Mouse (Mus musculus) testis, adult 2 months (tissue): ENCODE measurements at regions not wholly inside any gene's neighbourhood (a gene's known extent, or its start where the extent isn't known, plus 50 kb on each side); places are given as distances from the start of the nearest gene placed in this dataset.

Source experiments
- H3K27ac ChIP-seq: fragments of 200-500 bp; 2 replicates; pipeline ENCODE4 v1.5.1; 2012; ENCODE audit warnings: low read depth, low read length; ENCODE audit not compliant: control insufficient read depth, insufficient read depth
- H3K27me3 ChIP-seq: fragments of 200-500 bp; 2 replicates; pipeline ENCODE4 v1.6.1; 2012; ENCODE audit warnings: mild to moderate bottlenecking, low read length, moderate library complexity; ENCODE audit not compliant: control insufficient read depth, insufficient read depth
- H3K36me3 ChIP-seq: fragments of 200-500 bp; 2 replicates; pipeline ENCODE4 v1.6.1; 2012; ENCODE audit warnings: mild to moderate bottlenecking, low read length; ENCODE audit not compliant: control insufficient read depth, insufficient read depth
- H3K4me1 ChIP-seq: fragments of 200-500 bp; 2 replicates; pipeline ENCODE4 v1.6.1; 2012; ENCODE audit warnings: low read length; ENCODE audit not compliant: control insufficient read depth, insufficient read depth
- H3K4me3 ChIP-seq: fragments of 200-500 bp; 2 replicates; pipeline ENCODE4 v1.5.1; 2012; ENCODE audit warnings: low read depth, mild to moderate bottlenecking, low read length, moderate library complexity, mixed read lengths; ENCODE audit not compliant: control insufficient read depth
- CTCF ChIP-seq: fragments of 200-500 bp; IDR thresholded peaks from 2 replicates; pipeline ENCODE4 v1.5.1; 2012; ENCODE audit warnings: low read depth, mild to moderate bottlenecking, inconsistent platforms, low read length, moderate library complexity; ENCODE audit not compliant: control insufficient read depth, insufficient read depth, insufficient replicate concordance
- POLR2A ChIP-seq: fragments of 200-500 bp; IDR thresholded peaks from 2 replicates; pipeline ENCODE4 v1.6.1; 2012; ENCODE audit warnings: low read depth, mild to moderate bottlenecking, inconsistent platforms, low read length, moderate library complexity; ENCODE audit not compliant: control insufficient read depth

DNA sequence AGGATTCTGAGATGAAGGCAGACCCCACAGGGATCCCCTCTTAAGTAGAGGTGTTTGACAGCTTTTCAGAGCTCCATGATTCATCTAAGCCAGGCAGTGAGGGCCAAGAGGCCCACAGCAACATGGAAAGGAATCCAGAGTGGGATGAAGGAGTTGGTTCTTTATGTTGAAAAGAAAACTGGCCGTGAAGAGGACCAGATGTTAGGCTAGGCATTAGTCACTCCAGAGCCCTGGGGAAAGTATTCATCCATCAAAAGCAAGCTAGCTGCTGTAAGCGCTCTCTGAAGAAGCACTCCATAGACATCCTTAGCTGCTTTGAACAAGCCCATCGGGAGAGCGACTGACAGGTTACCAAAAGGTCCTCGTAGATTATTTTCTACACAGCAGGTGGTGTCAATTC lies 383.6 kb downstream of the Cd83 start:
- Histone ChIP-seq H3K4me1 (no peaks in the 10 kb centered on the region), H3K27ac (no peak overlapping the region), H3K4me3 (no peak overlapping the region), H3K36me3 (no peaks in the 10 kb centered on the region), H3K27me3 (no peaks in the 10 kb centered on the region)
- no peak for TF ChIP-seq CTCF

DNA sequence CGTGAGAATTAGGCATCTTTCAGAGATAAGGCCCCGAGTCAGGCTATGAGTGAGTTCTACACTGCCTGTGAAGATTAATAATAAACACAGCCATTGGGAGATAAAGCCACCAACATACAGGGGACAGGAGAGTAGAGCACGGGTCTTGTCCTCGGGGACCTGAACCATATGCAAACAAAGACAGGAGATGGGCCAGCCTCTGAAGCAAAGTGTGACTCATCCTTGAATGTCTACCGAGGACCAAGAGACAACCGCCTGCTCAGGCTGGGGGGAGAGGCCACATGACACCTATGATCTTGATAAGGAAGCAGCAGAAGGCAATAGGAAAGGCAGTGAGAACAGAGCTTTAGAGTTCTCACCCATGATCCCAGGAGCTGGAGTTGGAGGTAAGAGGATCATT lies 387.1 kb downstream of the Cd83 start:
- no peak overlapping the region for H3K27ac ChIP-seq
- H3K4me1 ChIP-seq, result no peaks in the 10 kb centered on the region
- H3K27me3 ChIP-seq, result no peaks in the 10 kb centered on the region
- H3K36me3 ChIP-seq, result no peaks in the 10 kb centered on the region
- H3K4me3 ChIP-seq, result no peak overlapping the region
- no peak for TF ChIP-seq CTCF
- TF ChIP-seq POLR2A, result no peak

DNA sequence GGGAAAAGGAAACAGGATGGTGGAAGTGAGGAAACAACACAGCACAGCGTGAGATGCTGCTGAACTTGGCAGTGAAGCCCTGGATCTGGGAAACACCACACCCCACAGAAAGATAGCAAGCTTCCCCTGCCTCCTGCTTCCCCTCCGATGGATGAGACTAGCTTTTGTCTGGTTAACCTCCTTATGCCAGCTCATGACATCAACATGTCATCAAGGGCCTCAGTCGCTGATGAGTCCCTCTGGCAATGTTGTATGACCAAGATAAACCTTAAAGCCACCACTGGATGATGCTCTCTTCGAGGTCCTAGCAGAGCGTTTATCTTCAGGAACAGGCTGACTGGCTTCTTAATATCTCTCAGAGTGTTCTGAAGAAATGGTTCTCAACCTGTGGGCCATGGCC lies 388.1 kb downstream of the Cd83 start:
- Histone ChIP-seq H3K4me1 (no peaks in the 10 kb centered on the region), H3K27ac (no peak overlapping the region), H3K4me3 (no peak overlapping the region), H3K36me3 (no peaks in the 10 kb centered on the region), H3K27me3 (no peaks in the 10 kb centered on the region)
- TF ChIP-seq CTCF, result no peak
- no peak for TF ChIP-seq POLR2A

DNA sequence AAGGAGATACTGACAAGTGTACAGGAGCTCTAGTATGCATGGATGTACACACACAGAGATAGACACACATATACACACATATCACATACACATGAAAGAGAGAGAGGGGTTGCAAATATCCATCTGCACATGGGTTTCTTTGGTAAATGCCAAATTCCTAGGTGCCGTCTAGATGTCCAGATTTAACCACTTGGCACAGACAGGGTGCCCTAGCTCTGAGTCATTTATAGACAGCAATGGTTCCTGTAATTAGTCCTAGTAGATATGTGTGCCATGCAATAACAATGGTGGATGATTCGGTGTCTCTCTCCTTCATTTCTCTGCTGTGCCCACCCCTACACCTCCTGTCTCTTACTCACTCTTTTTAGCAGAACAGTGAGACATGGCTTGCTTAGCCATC lies 389.7 kb downstream of the Cd83 start:
- Histone ChIP-seq H3K4me3 (no peak overlapping the region), H3K4me1 (no peaks in the 10 kb centered on the region), H3K36me3 (no peaks in the 10 kb centered on the region), H3K27ac (no peak overlapping the region), H3K27me3 (no peaks in the 10 kb centered on the region)
- TF ChIP-seq POLR2A, result no peak
- no peak for TF ChIP-seq CTCF

DNA sequence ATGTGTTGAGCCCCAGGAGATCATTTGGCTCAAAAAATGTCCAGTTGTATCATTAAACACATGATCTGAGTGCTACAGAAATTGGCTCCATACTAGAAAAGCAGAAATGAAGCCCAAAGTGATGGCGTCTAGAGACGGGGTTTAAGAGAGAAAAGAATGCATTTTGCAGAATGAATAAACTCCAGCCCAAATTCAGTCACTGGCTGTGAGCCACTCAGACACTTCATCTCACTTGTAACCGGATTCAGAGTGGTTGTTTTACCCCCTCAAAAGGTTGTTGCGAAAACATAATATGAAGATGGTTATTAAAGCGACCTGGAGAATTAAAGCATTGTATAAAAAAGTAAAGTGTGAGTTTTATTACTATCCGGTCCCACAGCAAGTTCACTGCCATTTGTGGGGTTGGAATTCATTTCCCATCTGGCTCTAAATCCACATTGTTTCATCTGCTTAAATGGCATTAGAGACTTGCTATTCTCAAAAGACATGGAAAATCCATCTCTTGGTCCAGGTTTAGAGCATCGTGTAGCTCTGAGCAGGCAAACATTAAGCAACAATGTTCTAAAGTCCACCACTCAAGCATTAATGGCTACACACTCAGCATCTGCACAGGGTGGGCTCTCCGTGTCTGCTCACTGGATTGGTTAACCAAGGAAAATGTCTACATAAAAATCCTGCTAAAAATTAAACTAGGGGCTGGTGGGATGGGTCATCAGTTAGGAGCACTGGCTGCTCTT lies 390.9 kb downstream of the Cd83 start:
- TF ChIP-seq CTCF (no peak), POLR2A (no peak)
- Histone ChIP-seq H3K4me3 (no peak overlapping the region), H3K27me3 (no peaks in the 10 kb centered on the region), H3K4me1 (no peaks in the 10 kb centered on the region), H3K36me3 (no peaks in the 10 kb centered on the region), H3K27ac (no peak overlapping the region)

DNA sequence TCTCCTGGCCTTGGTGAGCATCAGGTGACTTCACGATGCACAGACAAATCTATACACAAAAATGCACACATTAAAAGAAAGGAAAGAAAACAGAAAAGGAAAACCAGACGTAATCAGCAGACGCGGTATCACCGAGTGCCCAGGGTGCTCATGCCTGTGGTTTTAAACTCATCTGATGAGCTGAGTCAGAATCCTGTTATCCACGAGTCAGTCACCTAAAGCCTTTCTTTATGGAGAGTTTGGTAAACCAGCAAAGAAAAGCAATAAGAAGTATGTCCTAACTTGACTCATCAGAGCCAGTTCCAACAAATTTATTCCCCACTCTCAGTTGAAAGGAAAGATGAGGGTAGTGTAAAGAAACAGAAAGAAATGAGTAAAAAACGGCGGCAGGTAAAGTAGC lies 391.5 kb downstream of the Cd83 start:
- Histone ChIP-seq H3K4me3 (no peak overlapping the region), H3K27ac (no peak overlapping the region)
- TF ChIP-seq CTCF (no peak), POLR2A (no peak)

DNA sequence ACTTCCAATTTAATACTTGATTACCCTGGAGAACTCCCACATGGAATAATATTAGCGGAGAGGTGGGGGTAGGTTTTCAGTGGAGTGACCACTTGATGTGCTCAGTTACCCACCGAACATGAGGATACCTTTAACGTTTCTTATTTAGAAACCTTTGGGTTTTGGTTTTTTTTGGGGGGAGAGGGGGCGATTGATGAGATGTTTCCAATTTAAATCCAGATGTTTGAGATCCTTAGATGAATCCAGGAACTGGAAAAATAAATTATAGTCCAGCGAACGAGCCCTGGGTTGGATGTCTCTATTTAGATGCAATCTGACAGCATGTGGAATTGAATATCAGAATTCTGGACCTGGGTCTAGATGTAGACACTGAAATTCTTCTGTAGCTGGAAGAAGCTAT lies 393.4 kb downstream of the Cd83 start:
- Histone ChIP-seq H3K4me1 (no peaks in the 10 kb centered on the region), H3K27ac (no peak overlapping the region), H3K27me3 (no peaks in the 10 kb centered on the region), H3K36me3 (no peaks in the 10 kb centered on the region), H3K4me3 (no peak overlapping the region)
- no peak for TF ChIP-seq POLR2A
- TF ChIP-seq CTCF, result no peak

More for the DNA sequence above, 391.5 kb downstream of the Cd83 start:
- no peaks in the 10 kb centered on the region for H3K27me3 ChIP-seq
- H3K4me1 ChIP-seq, result no peaks in the 10 kb centered on the region
- no peaks in the 10 kb centered on the region for H3K36me3 ChIP-seq

DNA sequence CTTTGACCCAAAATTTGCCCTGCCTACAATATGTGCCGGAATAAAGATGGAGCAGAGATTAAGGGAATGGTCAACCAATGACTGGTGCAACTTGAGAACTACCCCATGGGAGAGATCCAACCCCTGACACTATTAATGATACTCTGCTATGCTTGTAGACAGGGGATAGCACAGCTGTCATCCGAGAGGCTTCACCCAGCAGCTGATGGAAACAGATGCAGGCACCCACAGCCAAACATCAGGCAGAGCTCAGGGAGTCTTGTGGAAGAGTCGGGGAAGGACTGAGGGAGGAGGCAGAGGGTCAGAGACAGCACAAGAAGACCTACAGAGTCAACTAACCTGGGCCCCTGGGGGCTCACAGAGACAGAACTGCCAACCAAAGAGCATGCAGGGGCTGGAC lies 395.8 kb downstream of the Cd83 start:
- TF ChIP-seq POLR2A (no peak), CTCF (no peak)
- Histone ChIP-seq H3K4me1 (no peaks in the 10 kb centered on the region), H3K27ac (no peak overlapping the region), H3K27me3 (no peaks in the 10 kb centered on the region), H3K4me3 (no peak overlapping the region), H3K36me3 (no peaks in the 10 kb centered on the region)
